Mouse (Mus musculus) lung, postnatal 0 days (tissue): ENCODE data around the gene Canx.

ENCODE experiments used
- CTCF ChIP-seq: IDR thresholded peaks from 2 replicates; pipeline ENCODE4 v1.5.1; 2016; ENCODE audit warnings: antibody characterized with exemption, mild to moderate bottlenecking
- EP300 ChIP-seq: IDR thresholded peaks from 2 replicates; pipeline ENCODE4 v1.6.1; 2016; ENCODE audit warnings: antibody characterized with exemption, mild to moderate bottlenecking, control low read depth

- no peak for TF ChIP-seq CTCF
- TF ChIP-seq EP300 = no peak
Measured at GRCm38 (mm10) chr11:50256615-50257014, 68.9 kb downstream of the Canx start.
